Mouse (Mus musculus) small intestine, adult 2 months (tissue): Measurements from ENCODE around the gene Gstm4. TPM values are rescaled to one million over a fixed set of nuclear protein-coding genes. Genes with fewer than 3 reads are reported as not detected.

Experiments used
- H3K27ac ChIP-seq: fragments of 200-500 bp; 2 replicates; pipeline ENCODE4 v1.5.1; 2012; ENCODE audit warnings: low read depth, low read length, control low read depth, inconsistent platforms; ENCODE audit not compliant: insufficient read depth
- H3K27me3 ChIP-seq: fragments of 200-500 bp; 2 replicates; pipeline ENCODE4 v1.6.1; 2012; ENCODE audit warnings: mild to moderate bottlenecking, moderate library complexity, low read length, inconsistent platforms; ENCODE audit not compliant: control insufficient read depth, insufficient read depth
- H3K36me3 ChIP-seq: fragments of 200-500 bp; 2 replicates; pipeline ENCODE4 v1.6.1; 2012; ENCODE audit warnings: mild to moderate bottlenecking, low read length, control low read depth, inconsistent platforms; ENCODE audit not compliant: control insufficient read depth, insufficient read depth
- H3K4me1 ChIP-seq: fragments of 200-500 bp; 2 replicates; pipeline ENCODE4 v1.6.1; 2012; ENCODE audit warnings: low read length, inconsistent platforms, mixed read lengths; ENCODE audit not compliant: control insufficient read depth, insufficient read depth, insufficient read length
- H3K4me3 ChIP-seq: fragments of 200-500 bp; 2 replicates; pipeline ENCODE4 v1.5.1; 2012; ENCODE audit warnings: low read depth, mild to moderate bottlenecking, control low read depth, inconsistent platforms, low read length, moderate library complexity
- CTCF ChIP-seq: fragments of 200-500 bp; IDR thresholded peaks from 2 replicates; pipeline ENCODE4 v1.5.1; 2012; ENCODE audit warnings: low read depth, mild to moderate bottlenecking, control low read depth, inconsistent platforms, low read length, moderate library complexity, mixed read lengths; ENCODE audit not compliant: insufficient replicate concordance, insufficient read length; ENCODE audit errors: extremely low read depth
- POLR2A ChIP-seq: fragments of 200-500 bp; IDR thresholded peaks from 2 replicates; pipeline ENCODE4 v1.6.1; 2012; ENCODE audit warnings: low read depth, mild to moderate bottlenecking, control low read depth, inconsistent platforms, low read length, moderate library complexity
- whole genome bisulfite sequencing: fragments of 180-500 bp; shearing (Covaris S2); methylation state at CpG from one replicate; pipeline ENCODE4 v1.1.7; 2018; 5-methylcytosine and 5-hydroxymethylcytosine counted together
- polyA plus RNA-seq: library from polyadenylated mRNA; depleted of rRNA; stranded (reverse); fragments of >200 nt; gene quantifications from 2 replicates; pipeline ENCODE4 v1.2.3, GENCODE M21; 2012

Gstm4 gene
- polyA plus RNA-seq, 1 experiment = 5.6 TPM

DNA sequence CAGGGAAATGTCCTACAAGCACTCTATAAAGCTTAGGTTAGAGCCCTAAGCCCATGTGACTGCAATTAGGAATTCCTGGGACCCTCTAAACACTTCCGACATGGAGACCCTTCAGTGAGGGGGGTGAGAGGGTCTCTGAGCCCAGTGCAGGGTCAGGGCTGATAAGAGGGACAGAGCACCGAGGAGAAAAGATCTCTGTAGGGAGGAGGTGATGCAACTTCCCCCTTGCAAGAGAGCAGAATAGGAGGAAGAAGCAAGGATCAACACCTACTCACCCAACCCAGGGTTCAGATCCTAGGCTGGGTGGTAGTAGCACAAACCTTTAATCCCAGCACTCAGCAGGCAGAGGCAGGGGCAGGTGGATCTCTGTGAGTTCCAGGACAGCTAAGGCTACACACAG, 38.5 kb upstream of the Gstm4 start:
- TF ChIP-seq CTCF (no peak), POLR2A (no peak)
- H3K4me1 ChIP-seq = peaks cover 13% of the 10 kb centered on the region; the same call in 1 of the 2 replicates
- no peak overlapping the region for H3K27ac ChIP-seq
- H3K36me3 ChIP-seq = peaks cover 20% of the 10 kb centered on the region
- WGBS = 46% methylated on average over 2 of the region's 2 CpGs
- no peak overlapping the region for H3K4me3 ChIP-seq
- H3K27me3 ChIP-seq = no peaks in the 10 kb centered on the region

DNA sequence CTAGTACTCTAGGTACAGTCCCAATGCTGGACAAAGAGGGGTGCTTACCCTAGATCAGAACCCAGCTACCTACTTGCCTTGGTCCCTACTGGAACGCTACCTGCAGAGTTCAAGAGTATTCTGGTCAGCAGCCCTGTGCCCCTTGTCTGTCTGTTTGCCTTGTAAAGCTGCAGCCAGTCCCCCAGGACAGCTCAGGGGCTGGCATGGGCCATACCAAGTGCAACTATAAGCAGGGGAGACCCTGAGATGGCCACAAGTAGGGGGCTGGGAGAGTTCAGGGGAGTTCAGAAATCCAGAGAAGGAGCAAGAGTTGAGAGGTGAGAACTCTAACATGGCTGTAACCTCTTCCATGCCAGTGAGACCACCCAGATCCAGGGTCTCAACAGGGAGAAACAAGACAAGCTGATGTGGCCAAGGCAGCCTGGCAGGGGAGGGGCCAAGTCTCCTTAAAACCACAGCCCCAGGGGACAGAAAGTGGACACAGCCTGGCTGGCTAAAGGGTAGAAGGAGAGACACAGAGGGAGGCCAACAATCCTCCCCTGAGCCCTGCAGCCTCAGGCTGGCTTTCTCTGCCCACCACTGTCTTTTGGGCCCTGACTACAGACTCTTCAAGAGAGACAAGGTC, 37.7 kb upstream of the Gstm4 start:
- 84% methylated on average over 1 of the region's 1 CpGs for WGBS
- H3K27me3 ChIP-seq = no peaks in the 10 kb centered on the region
- H3K27ac ChIP-seq = no peak overlapping the region
- TF ChIP-seq POLR2A = no peak
- no peak for TF ChIP-seq CTCF
- peaks cover 24% of the 10 kb centered on the region for H3K36me3 ChIP-seq
- H3K4me3 ChIP-seq = no peak overlapping the region
- peaks cover 13% of the 10 kb centered on the region; the same call in 1 of the 2 replicates for H3K4me1 ChIP-seq

- WGBS = 81% methylated on average over 4 of the region's 4 CpGs
- H3K27ac ChIP-seq = no peak overlapping the region
- TF ChIP-seq CTCF (no peak), POLR2A (no peak)
Measured at GRCm38 (mm10) chr3:108081681-108082080, 37.0 kb upstream of the Gstm4 start.

GRCm38 (mm10) chr3:108076836-108077235, 32.1 kb upstream of the Gstm4 start:
- Histone ChIP-seq H3K4me3 (no peak overlapping the region), H3K27me3 (no peaks in the 10 kb centered on the region), H3K4me1 (no peaks in the 10 kb centered on the region), H3K27ac (no peak overlapping the region), H3K36me3 (peaks cover 54% of the 10 kb centered on the region)
- no peak for TF ChIP-seq POLR2A
- TF ChIP-seq CTCF = no peak
- WGBS = 90% methylated on average over 9 of the region's 9 CpGs

More at GRCm38 (mm10) chr3:108081681-108082080, 37.0 kb upstream of the Gstm4 start:
- H3K36me3 ChIP-seq = peaks cover 31% of the 10 kb centered on the region
- no peak overlapping the region for H3K4me3 ChIP-seq
- H3K27me3 ChIP-seq = no peaks in the 10 kb centered on the region
- H3K4me1 ChIP-seq = peaks cover 11% of the 10 kb centered on the region; the same call in 1 of the 2 replicates

GRCm38 (mm10) chr3:108072983-108073569, 28.4 kb upstream of the Gstm4 start:
- Histone ChIP-seq H3K27me3 (no peaks in the 10 kb centered on the region), H3K4me3 (no peak overlapping the region), H3K36me3 (peaks cover 34% of the 10 kb centered on the region), H3K4me1 (peaks cover 13% of the 10 kb centered on the region; the same call in 1 of the 2 replicates), H3K27ac (no peak overlapping the region)
- 70% methylated on average over 10 of the region's 10 CpGs for WGBS
- TF ChIP-seq POLR2A = no peak
- no peak for TF ChIP-seq CTCF

DNA sequence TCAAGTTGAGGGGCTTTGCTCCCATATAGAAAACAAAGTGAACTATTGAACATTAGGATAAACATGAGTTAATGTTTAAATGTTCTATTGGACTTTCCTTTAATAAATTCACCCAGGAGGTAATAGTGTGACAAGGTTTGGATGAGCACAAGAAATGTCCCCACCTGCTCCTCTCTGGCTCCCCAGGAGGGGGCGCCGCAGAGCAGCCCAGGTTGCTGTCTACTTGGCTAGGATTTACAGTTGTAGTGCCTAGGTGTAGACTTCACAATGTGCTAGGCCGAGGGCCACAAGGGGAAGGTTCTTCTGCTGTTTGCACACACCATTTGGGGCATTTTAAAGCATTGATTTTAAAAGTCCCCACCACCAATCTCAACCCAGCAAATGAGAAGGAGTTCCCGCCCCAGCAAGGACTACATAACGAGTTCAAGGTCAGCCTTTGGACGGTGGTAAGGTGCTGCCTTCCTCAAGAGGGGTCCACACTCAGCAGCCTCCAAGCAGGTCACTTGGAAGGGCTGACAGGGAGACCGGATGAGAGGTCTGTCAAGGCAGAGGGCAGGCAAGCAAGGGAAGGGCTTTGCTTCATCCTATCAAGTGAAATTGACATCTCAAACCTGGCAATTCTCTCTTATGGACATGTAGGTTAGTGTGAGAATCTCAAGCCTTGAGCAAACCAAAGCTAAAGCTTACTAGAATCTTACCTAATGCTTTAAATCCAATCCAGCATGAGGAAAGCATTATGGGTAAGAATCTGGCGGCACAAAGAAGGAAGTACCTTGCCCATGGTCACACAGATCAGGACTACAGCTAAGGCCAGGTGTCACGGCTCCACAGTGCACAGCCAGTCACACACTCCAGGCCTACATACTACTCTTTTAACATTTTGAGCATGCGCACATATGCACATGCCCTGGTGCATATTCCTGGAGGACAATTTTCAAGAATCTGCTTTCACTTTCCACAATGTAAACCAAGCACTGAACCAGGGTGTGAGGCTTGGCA, 25.9 kb upstream of the Gstm4 start:
- no peaks in the 10 kb centered on the region for H3K27me3 ChIP-seq
- H3K4me1 ChIP-seq = peaks cover 18% of the 10 kb centered on the region
- H3K36me3 ChIP-seq = peaks cover 15% of the 10 kb centered on the region
- no peak overlapping the region for H3K4me3 ChIP-seq
- H3K27ac ChIP-seq = peak overlapping the region; percentile 97
- 36% methylated on average over 10 of the region's 10 CpGs for WGBS
- TF ChIP-seq CTCF = peak; percentile 99
- TF ChIP-seq POLR2A = peak; percentile 24; the same call in 1 of the 2 replicates
